Mouse (Mus musculus) kidney, embryonic 15.5 days (tissue): Measurements from ENCODE around the gene Jade3. TPM values are rescaled to one million over a fixed set of nuclear protein-coding genes. Genes with fewer than 3 reads are reported as not detected.
"Not testable (repeated sequence)": the region's sequence is repeated elsewhere in the genome, so short reads cannot be mapped to it uniquely, and the experiment has no call there.

Source experiments
- ATAC-seq: fragments of 200-750 bp; cut with Nextera tagmentation; replicated peaks from 2 replicates; pipeline ENCODE4 v1.8.0; 2017; ENCODE audit warnings: moderate TSS enrichment; ENCODE audit not compliant: low FRiP score
- H3K27ac ChIP-seq: fragments of 300-500 bp; sonication (generic); 2 replicates; pipeline ENCODE4 v1.5.1; 2015; ENCODE audit warnings: mild to moderate bottlenecking, inconsistent platforms
- H3K27me3 ChIP-seq: fragments of 300-500 bp; sonication (generic); 2 replicates; pipeline ENCODE4 v1.6.1; 2015; ENCODE audit warnings: inconsistent platforms
- H3K36me3 ChIP-seq: fragments of 300-500 bp; sonication (generic); 2 replicates; pipeline ENCODE4 v1.6.1; 2015; ENCODE audit warnings: inconsistent platforms
- H3K4me1 ChIP-seq: fragments of 300-500 bp; sonication (generic); 2 replicates; pipeline ENCODE4 v1.6.1; 2015; ENCODE audit warnings: inconsistent platforms
- H3K4me2 ChIP-seq: fragments of 300-500 bp; sonication (generic); 2 replicates; pipeline ENCODE4 v1.6.1; 2015; ENCODE audit warnings: moderate library complexity, mild to moderate bottlenecking, inconsistent platforms
- H3K4me3 ChIP-seq: fragments of 300-500 bp; sonication (generic); replicated peaks from 2 replicates; pipeline ENCODE4 v1.5.1; 2015; ENCODE audit warnings: mild to moderate bottlenecking, inconsistent platforms
- H3K9ac ChIP-seq: fragments of 300-500 bp; sonication (generic); 2 replicates; pipeline ENCODE4 v1.6.1; 2015; ENCODE audit warnings: mild to moderate bottlenecking, inconsistent platforms
- H3K9me3 ChIP-seq: fragments of 300-500 bp; sonication (generic); replicated peaks from 2 replicates; pipeline ENCODE4 v1.6.1; 2016; ENCODE audit warnings: inconsistent platforms
- WGBS: fragments of 180-500 bp; shearing (Covaris S2); methylation state at CpG from one replicate; pipeline ENCODE4 v1.1.7; 2015; ENCODE audit warnings: mixed read lengths; 5-methylcytosine and 5-hydroxymethylcytosine counted together
- polyA plus RNA-seq: library from polyadenylated mRNA; unstranded; fragments of >200 nt; fragmentation: Nextera tagmentation; extraction: Ambion mirVana; gene quantifications from 2 replicates; pipeline ENCODE4 v1.2.1, GENCODE M21; 2015

Gene Jade3
- polyA plus RNA-seq = 11.2 and 11.6 TPM in 2 replicates

- Histone ChIP-seq H3K27ac (peak within 1 kb of the TSS; percentile 81), H3K4me2 (peak within 1 kb of the TSS; percentile 60), H3K4me3 (peak within 1 kb of the TSS; percentile 62), H3K4me1 (no peaks in the 10 kb centered on the region), H3K9me3 (no peaks in the 10 kb centered on the region), H3K27me3 (no peaks in the 10 kb centered on the region), H3K9ac (peak within 1 kb of the TSS; percentile 66), H3K36me3 (peaks cover 3% of the 10 kb centered on the region; the same call in 1 of the 2 replicates)
- peak; percentile 99 for ATAC-seq
- 15% methylated on average over 36 of the region's 67 CpGs for WGBS
Measured at GRCm38 (mm10) chrX:20425140-20425838, at the start of gene Jade3. Gene Jade3, plus strand, starts transcription at chrX:20425688.

DNA sequence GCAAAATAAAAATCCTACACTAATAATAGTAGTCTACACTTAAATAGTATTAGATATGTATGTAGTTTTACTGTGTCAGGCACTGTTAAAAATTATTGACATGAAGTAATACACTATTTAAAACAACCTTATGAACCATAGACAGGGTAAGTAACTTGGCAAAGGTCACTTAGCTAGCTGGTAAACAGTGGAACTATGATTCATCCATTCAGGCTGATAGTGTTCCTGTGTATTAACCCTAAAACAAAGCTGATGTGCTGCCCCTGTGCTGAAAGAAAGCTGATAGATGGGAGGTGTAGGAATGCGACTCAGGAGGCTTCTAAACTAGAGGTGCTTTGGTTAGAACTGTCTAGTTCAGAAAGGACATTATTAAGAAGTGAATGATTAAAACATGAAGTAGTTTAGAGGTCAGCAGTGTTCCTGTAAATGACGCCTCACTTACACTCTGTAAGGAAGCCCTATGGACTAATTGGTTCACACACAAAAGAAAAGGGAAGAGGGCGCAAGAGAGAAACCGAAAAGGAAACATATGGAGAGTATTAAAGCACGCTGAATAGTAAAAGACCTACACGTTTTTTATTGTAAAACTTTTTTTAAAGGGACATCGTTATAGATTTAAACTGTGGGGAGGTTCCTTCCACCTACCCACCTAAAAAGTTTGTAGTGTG, 46.0 kb upstream of the Jade3 start:
- Histone ChIP-seq H3K27ac (no peak overlapping the region), H3K4me3 (no peak overlapping the region), H3K36me3 (peaks cover 7% of the 10 kb centered on the region; the same call in 1 of the 2 replicates), H3K9ac (no peak overlapping the region), H3K4me1 (no peaks in the 10 kb centered on the region), H3K27me3 (no peaks in the 10 kb centered on the region), H3K4me2 (no peak overlapping the region), H3K9me3 (no peaks in the 10 kb centered on the region)
- WGBS = 79% methylated on average over 7 of the region's 7 CpGs
- ATAC-seq = no peak

DNA sequence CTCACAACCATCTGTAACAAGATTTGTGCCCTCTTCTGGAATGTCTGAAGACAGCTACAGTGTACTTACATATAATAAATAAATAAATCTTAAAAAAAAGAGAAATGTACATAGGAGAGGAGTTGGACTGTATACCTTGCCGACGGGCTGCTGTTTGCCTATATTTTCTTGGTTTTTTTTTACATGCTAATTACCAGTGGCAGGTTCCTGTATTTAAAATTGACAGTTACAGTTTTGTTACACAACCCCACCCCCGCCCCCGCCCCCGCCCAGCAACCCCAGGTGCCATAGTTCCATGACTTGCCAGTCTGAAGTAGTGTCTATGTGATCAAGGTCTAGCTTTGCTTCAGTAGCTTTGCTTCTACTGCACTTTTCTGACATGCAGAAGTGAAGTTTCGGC, 43.2 kb upstream of the Jade3 start:
- no peak overlapping the region for H3K27ac ChIP-seq
- no peaks in the 10 kb centered on the region for H3K27me3 ChIP-seq
- H3K4me3 ChIP-seq = no peak overlapping the region
- no peaks in the 10 kb centered on the region for H3K4me1 ChIP-seq
- no peak for ATAC-seq
- no peak overlapping the region for H3K4me2 ChIP-seq
- no peaks in the 10 kb centered on the region for H3K9me3 ChIP-seq
- no peak overlapping the region for H3K9ac ChIP-seq
- 87% methylated on average over 6 of the region's 6 CpGs for WGBS
- peaks cover 4% of the 10 kb centered on the region; the same call in 1 of the 2 replicates for H3K36me3 ChIP-seq

- 65% methylated on average over 3 of the region's 3 CpGs for WGBS
- ATAC-seq = no peak
Measured at GRCm38 (mm10) chrX:20387006-20387405, 38.5 kb upstream of the Jade3 start.

GRCm38 (mm10) chrX:20391964-20392363, 33.5 kb upstream of the Jade3 start:
- WGBS = 91% methylated on average over 9 of the region's 9 CpGs
- ATAC-seq = not testable (repeated sequence)

More at GRCm38 (mm10) chrX:20387006-20387405, 38.5 kb upstream of the Jade3 start:
- 0 out of 2 replicates have a peak, but pooled peaks cover 3% of the 10 kb centered on the region for H3K36me3 ChIP-seq
- no peak overlapping the region for H3K9ac ChIP-seq
- no peak overlapping the region for H3K4me2 ChIP-seq
- H3K27me3 ChIP-seq = no peaks in the 10 kb centered on the region
- H3K4me3 ChIP-seq = no peak overlapping the region
- no peaks in the 10 kb centered on the region for H3K9me3 ChIP-seq
- H3K27ac ChIP-seq = no peak overlapping the region
- no peaks in the 10 kb centered on the region for H3K4me1 ChIP-seq

GRCm38 (mm10) chrX:20392942-20393341, 32.5 kb upstream of the Jade3 start:
- no peak overlapping the region for H3K27ac ChIP-seq
- H3K36me3 ChIP-seq = no peaks in the 10 kb centered on the region
- no peak for ATAC-seq
- WGBS = 74% methylated on average over 3 of the region's 3 CpGs
- H3K4me1 ChIP-seq = no peaks in the 10 kb centered on the region
- H3K9me3 ChIP-seq = no peaks in the 10 kb centered on the region
- H3K4me3 ChIP-seq = no peak overlapping the region
- H3K27me3 ChIP-seq = no peaks in the 10 kb centered on the region
- no peak overlapping the region for H3K4me2 ChIP-seq
- H3K9ac ChIP-seq = no peak overlapping the region

More at GRCm38 (mm10) chrX:20391964-20392363, 33.5 kb upstream of the Jade3 start:
- H3K36me3 ChIP-seq, H3K4me1 ChIP-seq, H3K27ac ChIP-seq, H3K4me2 ChIP-seq, H3K27me3 ChIP-seq, H3K9ac ChIP-seq, H3K9me3 ChIP-seq, H3K4me3 ChIP-seq: not testable (repeated sequence)

GRCm38 (mm10) chrX:20404068-20404467, 21.4 kb upstream of the Jade3 start:
- H3K27me3 ChIP-seq = no peaks in the 10 kb centered on the region
- no peak overlapping the region for H3K27ac ChIP-seq
- H3K4me1 ChIP-seq = no peaks in the 10 kb centered on the region
- no peak for ATAC-seq
- 81% methylated on average over 4 of the region's 4 CpGs for WGBS
- no peak overlapping the region for H3K4me2 ChIP-seq
- no peaks in the 10 kb centered on the region for H3K9me3 ChIP-seq
- H3K36me3 ChIP-seq = no peaks in the 10 kb centered on the region
- no peak overlapping the region for H3K9ac ChIP-seq
- H3K4me3 ChIP-seq = no peak overlapping the region

GRCm38 (mm10) chrX:20406909-20407308, 18.6 kb upstream of the Jade3 start:
- Histone ChIP-seq H3K4me2 (no peak overlapping the region), H3K36me3 (no peaks in the 10 kb centered on the region), H3K27ac (no peak overlapping the region), H3K4me1 (no peaks in the 10 kb centered on the region), H3K4me3 (no peak overlapping the region), H3K9me3 (no peaks in the 10 kb centered on the region), H3K27me3 (no peaks in the 10 kb centered on the region), H3K9ac (no peak overlapping the region)
- ATAC-seq = no peak
- 88% methylated on average over 2 of the region's 2 CpGs for WGBS

DNA sequence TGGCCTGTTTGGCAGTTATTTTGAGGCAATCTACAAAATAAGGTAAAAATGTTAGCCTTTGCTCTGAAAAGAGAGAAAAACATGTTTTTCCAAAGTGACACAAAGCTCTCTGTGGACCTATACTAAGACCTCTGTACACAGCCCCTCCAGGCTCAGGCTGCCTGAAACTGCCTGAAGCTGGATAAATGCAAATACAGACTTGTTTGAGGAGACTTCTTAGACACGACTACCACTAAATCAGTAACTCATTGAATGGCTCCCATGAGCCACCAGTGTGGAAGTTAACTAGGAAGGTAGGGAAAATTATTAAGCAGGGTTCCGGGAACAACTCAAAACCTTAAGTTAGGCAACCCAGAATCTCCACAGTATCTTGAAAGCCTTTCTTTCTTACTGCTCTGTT, 17.8 kb upstream of the Jade3 start:
- H3K27ac ChIP-seq = peak overlapping the region; percentile 45; the same call in 1 of the 2 replicates
- H3K4me3 ChIP-seq = no peak overlapping the region
- no peaks in the 10 kb centered on the region for H3K36me3 ChIP-seq
- peak; percentile 62; the same call in 1 of the 2 replicates for ATAC-seq
- H3K4me1 ChIP-seq = no peaks in the 10 kb centered on the region
- no peaks in the 10 kb centered on the region for H3K9me3 ChIP-seq
- no peak overlapping the region for H3K9ac ChIP-seq
- H3K4me2 ChIP-seq = no peak overlapping the region
- WGBS = 63% methylated on average over 2 of the region's 2 CpGs
- H3K27me3 ChIP-seq = no peaks in the 10 kb centered on the region

DNA sequence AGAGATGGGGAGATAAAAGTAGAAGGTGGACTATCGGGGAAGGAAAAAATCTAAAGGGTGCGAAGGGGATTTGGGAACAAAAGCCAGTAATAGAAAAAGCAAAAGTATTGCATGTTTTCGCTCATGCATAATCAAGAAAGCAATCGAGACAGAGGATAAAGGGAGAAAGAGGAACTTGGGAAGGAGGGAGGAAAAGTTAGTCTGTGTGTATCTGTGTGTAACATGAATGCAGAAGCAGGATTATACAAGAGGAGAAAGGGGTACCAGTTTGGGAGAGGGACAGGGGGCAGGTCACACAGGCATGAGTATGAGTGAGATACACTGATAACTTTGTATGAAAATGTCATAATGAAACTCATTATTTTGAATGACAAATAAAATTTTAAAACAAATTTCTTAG, 14.1 kb upstream of the Jade3 start:
- H3K4me1 ChIP-seq = no peaks in the 10 kb centered on the region
- H3K36me3 ChIP-seq = no peaks in the 10 kb centered on the region
- no peak overlapping the region for H3K4me3 ChIP-seq
- H3K27ac ChIP-seq = no peak overlapping the region
- H3K9me3 ChIP-seq = no peaks in the 10 kb centered on the region
- no peak overlapping the region for H3K9ac ChIP-seq
- no peaks in the 10 kb centered on the region for H3K27me3 ChIP-seq
- no peak for ATAC-seq
- 86% methylated on average over 4 of the region's 4 CpGs for WGBS
- H3K4me2 ChIP-seq = no peak overlapping the region

- Histone ChIP-seq H3K27ac (no peak overlapping the region), H3K27me3 (no peaks in the 10 kb centered on the region), H3K9ac (no peak overlapping the region), H3K4me1 (no peaks in the 10 kb centered on the region), H3K9me3 (no peaks in the 10 kb centered on the region), H3K4me2 (no peak overlapping the region), H3K36me3 (no peaks in the 10 kb centered on the region), H3K4me3 (no peak overlapping the region)
- ATAC-seq = no peak
- WGBS = 72% methylated on average over 3 of the region's 3 CpGs
Measured at GRCm38 (mm10) chrX:20412221-20412620, 13.3 kb upstream of the Jade3 start.

DNA sequence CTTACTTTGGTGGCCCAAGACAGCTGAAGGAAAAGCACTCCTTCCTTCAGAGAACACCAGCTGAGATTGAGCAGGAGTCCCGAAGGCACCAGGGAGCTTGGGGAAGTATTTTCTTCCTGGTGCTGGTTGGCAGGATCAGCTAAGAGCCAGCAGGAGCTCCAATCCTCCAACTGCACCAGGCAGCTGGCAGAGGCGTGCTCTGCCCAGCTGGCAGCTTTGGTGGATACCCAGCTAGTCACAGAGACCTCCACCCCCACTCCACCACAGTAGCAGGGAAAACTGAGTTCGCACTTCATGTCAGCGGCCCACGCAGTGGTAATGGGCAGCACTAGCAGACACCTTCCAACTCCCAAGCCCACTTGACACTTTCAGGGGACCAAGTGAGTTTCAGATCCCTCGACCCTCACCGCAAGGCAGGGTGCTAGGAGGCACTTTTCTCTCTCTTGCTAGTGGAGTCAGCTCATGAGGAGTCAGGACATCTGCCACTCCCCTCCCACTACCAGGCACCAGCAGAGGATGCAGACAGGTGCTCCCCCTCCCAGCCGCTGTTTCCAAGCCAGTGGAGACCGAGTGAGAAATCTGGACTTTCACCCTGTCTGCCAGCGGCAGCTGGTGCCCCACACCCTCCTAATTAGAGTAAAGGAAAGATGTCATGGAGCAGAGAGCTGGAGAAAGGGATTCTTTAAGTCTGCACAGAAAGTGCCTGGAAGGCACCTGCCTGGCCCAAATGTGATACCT, 10.4 kb upstream of the Jade3 start:
- Histone ChIP-seq H3K27ac (0 out of 2 replicates have a peak overlapping the region, but pooled peaks have one; percentile 6), H3K36me3 (no peaks in the 10 kb centered on the region), H3K4me1 (no peaks in the 10 kb centered on the region), H3K9ac (no peak overlapping the region), H3K27me3 (no peaks in the 10 kb centered on the region), H3K9me3 (no peaks in the 10 kb centered on the region), H3K4me2 (no peak overlapping the region), H3K4me3 (no peak overlapping the region)
- ATAC-seq = peak; percentile 79
- 60% methylated on average over 10 of the region's 10 CpGs for WGBS
